Mouse (Mus musculus) B cell, adult 2 months (primary cell): ENCODE data around the gene Odc1.

Experiments
- DNase-seq, 2 experiments: peaks; one replicate each; pipeline ENCODE4 v3.0.0; 2022

The Odc1 gene

GRCm38 (mm10) chr12:17588906-17589612, 44.5 kb downstream of the Odc1 start:
- no peak for DNase-seq

- no peak for DNase-seq
These were observed 46.7 kb downstream of the Odc1 start for GRCm38 (mm10) chr12:17591249-17591648.

- no peak for DNase-seq
These were observed 49.4 kb downstream of the Odc1 start for GRCm38 (mm10) chr12:17593956-17594355.

GRCm38 (mm10) chr12:17594701-17595100, 50.1 kb downstream of the Odc1 start:
- no peak for DNase-seq

- DNase-seq, result no peak
These were observed 50.6 kb downstream of the Odc1 start for GRCm38 (mm10) chr12:17595166-17595565.
